Mouse (Mus musculus): Measurements from ENCODE around the gene Mcoln1.

DNA sequence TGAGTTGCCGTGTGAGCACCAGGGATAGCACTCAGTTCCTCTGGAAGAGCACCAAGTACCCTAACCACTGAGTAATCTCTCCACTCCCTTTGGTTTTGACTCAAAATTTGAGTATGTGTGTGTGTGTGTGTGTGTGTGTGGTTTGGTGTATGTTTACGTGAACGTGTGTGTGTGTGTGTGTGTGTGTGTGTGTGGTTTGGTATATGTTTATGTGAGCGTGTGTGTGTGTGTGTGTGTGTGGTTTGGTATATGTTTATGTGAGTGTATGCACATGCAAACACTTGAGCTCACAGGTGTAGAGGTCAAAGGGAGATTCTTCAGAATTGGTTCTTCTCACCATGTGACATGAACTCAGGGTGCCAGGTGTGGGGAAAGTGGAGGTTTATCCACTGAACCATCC is 55.9 kb downstream of the Mcoln1 start:
- no peak for TF ChIP-seq CTCF (IDR thresholded peaks at IDR 0.05; ENCODE audit: extremely low read depth, insufficient read depth, insufficient read length, insufficient replicate concordance)
- TF ChIP-seq POLR2A (IDR thresholded peaks at IDR 0.05; ENCODE audit: low read depth, low read length) = no peak

All from spleen, adult 2 months (tissue).